Comparison of ENCODE assay signal across 23 mouse cellular contexts in the genomic region with DNA sequence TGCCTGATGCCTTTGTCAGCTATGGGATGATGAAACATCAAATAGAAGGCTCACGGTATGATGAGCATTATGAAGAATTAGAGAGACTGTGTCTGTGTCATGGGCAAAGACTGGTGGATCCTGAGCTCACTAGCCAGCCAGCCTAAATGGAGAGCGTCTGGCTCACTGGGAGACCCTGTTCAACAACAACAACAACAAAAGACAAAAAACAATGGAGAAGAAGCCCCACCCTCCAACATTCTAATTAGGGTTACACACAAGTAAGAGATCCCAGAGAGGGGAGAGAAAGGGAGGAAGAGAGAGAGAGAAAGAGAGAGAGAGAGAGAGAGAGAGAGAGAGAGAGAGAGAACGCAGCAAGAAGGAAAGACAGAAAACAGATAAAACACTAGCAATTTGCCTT.
DNase-seq lines count a peak whose midpoint lies in the region; ATAC-seq and TF ChIP-seq lines count a peak whose summit lies in the region.
"Had no signal": no experiment of that assay in that cellular context is flagged by ENCODE, and none has a peak within 500 bp of the region (broad histone marks: within the 10 kb centered on the region; RNA-seq: fewer than 3 reads in every experiment).

No protein-coding gene starts in this region.

- no peak overlapping the region for H3K9ac ChIP-seq in heart, embryonic 12.5 days
- H3K9ac ChIP-seq in midbrain, embryonic 11.5 days (ENCODE audit: low read length): no peak overlapping the region
- H3K9ac ChIP-seq in midbrain, postnatal 0 days (replicated peaks; ENCODE audit: low read length, poor library complexity, severe bottlenecking): no peak overlapping the region
- H3K9ac ChIP-seq: embryonic facial prominence, embryonic 12.5 days; forebrain, embryonic 13.5 days; forebrain, embryonic 15.5 days had no signal

- no peaks in the 10 kb centered on the region for H3K36me3 ChIP-seq in heart, embryonic 12.5 days
- H3K36me3 ChIP-seq in midbrain, embryonic 11.5 days (ENCODE audit: control insufficient read depth, insufficient read depth, low read length): no peaks in the 10 kb centered on the region
- no peaks in the 10 kb centered on the region for H3K36me3 ChIP-seq in midbrain, postnatal 0 days (ENCODE audit: insufficient read depth, low read length)
- H3K36me3 ChIP-seq in myocyte (ENCODE audit: control insufficient read depth, insufficient read depth): no peaks in the 10 kb centered on the region
- H3K36me3 ChIP-seq: embryonic facial prominence, embryonic 10.5 days; embryonic facial prominence, embryonic 12.5 days; forebrain, embryonic 15.5 days; G1E had no signal

- H3K9me3 ChIP-seq in heart, embryonic 12.5 days (replicated peaks): no peaks in the 10 kb centered on the region
- H3K9me3 ChIP-seq in midbrain, embryonic 11.5 days (ENCODE audit: control insufficient read depth, low read length): no peaks in the 10 kb centered on the region
- H3K9me3 ChIP-seq in midbrain, postnatal 0 days (ENCODE audit: low read length): no peaks in the 10 kb centered on the region
- H3K9me3 ChIP-seq: embryonic facial prominence, embryonic 10.5 days; embryonic facial prominence, embryonic 12.5 days; forebrain, embryonic 13.5 days; forebrain, embryonic 15.5 days had no signal

- no peak overlapping the region for H3K4me3 ChIP-seq in heart, embryonic 12.5 days
- H3K4me3 ChIP-seq in midbrain, embryonic 11.5 days (ENCODE audit: low read depth, low read length): no peak overlapping the region
- no peak overlapping the region for H3K4me3 ChIP-seq in midbrain, postnatal 0 days (ENCODE audit: low read depth, low read length)
- no peak overlapping the region for H3K4me3 ChIP-seq in myocyte
- H3K4me3 ChIP-seq: embryonic facial prominence, embryonic 10.5 days; embryonic facial prominence, embryonic 12.5 days; forebrain, embryonic 13.5 days; forebrain, embryonic 15.5 days had no signal

- no peaks in the 10 kb centered on the region for H3K4me1 ChIP-seq in heart, embryonic 12.5 days (replicated peaks)
- no peaks in the 10 kb centered on the region for H3K4me1 ChIP-seq in midbrain, embryonic 11.5 days (ENCODE audit: control insufficient read depth, insufficient read depth, low read length)
- no peaks in the 10 kb centered on the region for H3K4me1 ChIP-seq in midbrain, postnatal 0 days (ENCODE audit: insufficient read depth, low read length)
- H3K4me1 ChIP-seq: embryonic facial prominence, embryonic 12.5 days; forebrain, embryonic 13.5 days; forebrain, embryonic 15.5 days had no signal

- no peak for TF ChIP-seq POLR2A in myocyte (IDR thresholded peaks at IDR 0.05; ENCODE audit: insufficient read length, low read depth)

- no peak for DNase-seq in heart, adult 9 months (ENCODE audit: low spot score in 2 of 2)
- DNase-seq in midbrain, embryonic 11.5 days (ENCODE audit: low spot score, missing footprints): peak; percentile 71
- no peak for DNase-seq in midbrain, postnatal 0 days (ENCODE audit: low spot score)
- peak; percentile 70 for DNase-seq in retina, postnatal 1 day
- no peak for DNase-seq in retina, embryonic 14.5 days (ENCODE audit: low spot score)
- DNase-seq in gastrocnemius, adult 18-20 months (ENCODE audit: low spot score): no peak
- DNase-seq: adrenal gland, adult 8-10 months; adrenal gland, postnatal 14 days; adrenal gland, postnatal 36 days; B cell, adult 2 months; cerebellum, adult 11-12 months; cerebellum, adult 2 months; cerebellum, adult 9-10 months had no signal

- no peak for ATAC-seq in heart, embryonic 12.5 days (ENCODE audit: insufficient number of reproducible peaks, low FRiP score)
- ATAC-seq in midbrain, embryonic 11.5 days (ENCODE audit: low FRiP score): no peak
- ATAC-seq in midbrain, postnatal 0 days (ENCODE audit: low FRiP score): no peak
- ATAC-seq: activated CD4-positive, CD25-positive, alpha-beta regulatory T cell, adult 4 months; CD4-positive, CD25-positive, alpha-beta regulatory T cell, adult 4 months; forebrain, embryonic 15.5 days had no signal

- peak overlapping the region; percentile 41; the same call in 1 of the 2 replicates for H3K4me2 ChIP-seq in heart, embryonic 12.5 days
- H3K4me2 ChIP-seq in midbrain, embryonic 11.5 days: no peak overlapping the region
- H3K4me2 ChIP-seq in midbrain, postnatal 0 days (ENCODE audit: low read depth, low read length, poor library complexity, severe bottlenecking): no peak overlapping the region
- H3K4me2 ChIP-seq in myocyte (ENCODE audit: low read depth): peak overlapping the region; percentile 7
- H3K4me2 ChIP-seq: embryonic facial prominence, embryonic 12.5 days; forebrain, embryonic 13.5 days; forebrain, embryonic 15.5 days had no signal

- H3K27ac ChIP-seq in heart, embryonic 12.5 days (ENCODE audit: poor library complexity, severe bottlenecking): no peak overlapping the region
- H3K27ac ChIP-seq in midbrain, embryonic 11.5 days (ENCODE audit: low read depth, low read length): no peak overlapping the region
- no peak overlapping the region for H3K27ac ChIP-seq in midbrain, postnatal 0 days (ENCODE audit: low read depth, low read length)
- H3K27ac ChIP-seq: embryonic facial prominence, embryonic 10.5 days; embryonic facial prominence, embryonic 12.5 days; forebrain, embryonic 13.5 days; forebrain, embryonic 15.5 days had no signal

- TF ChIP-seq CTCF in midbrain, postnatal 0 days (IDR thresholded peaks at IDR 0.05): no peak

- 60% methylated on average over 3 of the region's 3 CpGs for WGBS in heart, embryonic 12.5 days
- WGBS in midbrain, embryonic 11.5 days: 56% methylated on average over 3 of the region's 3 CpGs
- WGBS in midbrain, postnatal 0 days: 56% methylated on average over 3 of the region's 3 CpGs

- no peaks in the 10 kb centered on the region for H3K79me2 ChIP-seq in myocyte (ENCODE audit: control insufficient read depth, insufficient read depth)

- no peak overlapping the region for H3ac ChIP-seq in myocyte (ENCODE audit: control insufficient read depth, insufficient read length)

- H3K27me3 ChIP-seq in heart, embryonic 12.5 days (replicated peaks): no peaks in the 10 kb centered on the region
- no peaks in the 10 kb centered on the region for H3K27me3 ChIP-seq in midbrain, embryonic 11.5 days (ENCODE audit: control insufficient read depth, insufficient read depth, low read length)
- H3K27me3 ChIP-seq in midbrain, postnatal 0 days (ENCODE audit: insufficient read depth, low read length): no peaks in the 10 kb centered on the region
- no peaks in the 10 kb centered on the region for H3K27me3 ChIP-seq in myocyte (ENCODE audit: control insufficient read depth, insufficient read depth, insufficient read length)
- H3K27me3 ChIP-seq: CH12.LX; embryonic facial prominence, embryonic 12.5 days; forebrain, embryonic 13.5 days; forebrain, embryonic 15.5 days had no signal

TF ChIP-seq in myocyte, 11 proteins besides CTCF, POLR2A, EP300 and RAD21:
- TF ChIP-seq MAX (IDR thresholded peaks at IDR 0.05; ENCODE audit: low read depth) (no peak), MYOD1 (IDR thresholded peaks at IDR 0.05; ENCODE audit: control insufficient read depth in 1 of 3, insufficient read length in 2 of 3, low read depth in 2 of 3) (no peak), TCF3 (IDR thresholded peaks at IDR 0.05; ENCODE audit: insufficient read length, low read depth) (no peak), MYOG (IDR thresholded peaks at IDR 0.05; ENCODE audit: control insufficient read depth in 1 of 3, insufficient read depth in 1 of 3, insufficient read length in 2 of 3, low read depth in 2 of 3) (no peak), SRF (IDR thresholded peaks at IDR 0.05; ENCODE audit: control insufficient read depth, insufficient read length, low read depth) (no peak)

Comparison
In these comparisons a context has a peak if more than half of its experiments do, and no peak if none do; other contexts are left out.
1. DNase-seq: peak in midbrain, embryonic 11.5 days (single experiment) and retina, postnatal 1 day (single experiment); none in heart, adult 9 months (0 of 2), midbrain, postnatal 0 days (single experiment), retina, embryonic 14.5 days (single experiment) and gastrocnemius, adult 18-20 months (single experiment).
2. H3K4me2 ChIP-seq: peak in heart, embryonic 12.5 days (single experiment) and myocyte (single experiment); none in midbrain, embryonic 11.5 days (single experiment) and midbrain, postnatal 0 days (single experiment).